Mouse (Mus musculus) midbrain, embryonic 14.5 days (tissue): ENCODE results near the gene Lcp1. TPM values are rescaled to one million over a fixed set of nuclear protein-coding genes. Genes with fewer than 3 reads are reported as not detected.

ENCODE experiments used
- ATAC-seq: fragments of 200-750 bp; cut with Nextera tagmentation; 2 replicates; pipeline ENCODE4 v1.8.0; 2017; ENCODE audit warnings: moderate number of reproducible peaks, moderate library complexity; ENCODE audit not compliant: low FRiP score, low TSS enrichment
- DNase-seq: peaks from one replicate; pipeline ENCODE4 v3.0.0-alpha.2; 2015
- H3K27ac ChIP-seq: fragments of 300-500 bp; sonication (generic); replicated peaks from 2 replicates; pipeline ENCODE4 v1.5.1; 2014; ENCODE audit warnings: mild to moderate bottlenecking, low read depth, low read length, moderate library complexity
- H3K27me3 ChIP-seq: fragments of 300-500 bp; sonication (generic); 2 replicates; pipeline ENCODE4 v1.6.1; 2014; ENCODE audit warnings: low read length, control low read depth, mixed read lengths; ENCODE audit not compliant: control insufficient read depth, insufficient read depth
- H3K36me3 ChIP-seq: fragments of 300-500 bp; sonication (generic); 2 replicates; pipeline ENCODE4 v1.6.1; 2014; ENCODE audit warnings: low read length, control low read depth; ENCODE audit not compliant: control insufficient read depth, insufficient read depth
- H3K4me1 ChIP-seq: fragments of 300-500 bp; sonication (generic); 2 replicates; pipeline ENCODE4 v1.6.1; 2014; ENCODE audit warnings: mild to moderate bottlenecking, antibody characterized with exemption, low read length, control low read depth; ENCODE audit not compliant: control insufficient read depth, insufficient read depth
- H3K4me2 ChIP-seq: fragments of 300-500 bp; sonication (generic); 2 replicates; pipeline ENCODE4 v1.6.1; 2014; ENCODE audit warnings: mild to moderate bottlenecking, low read length, moderate library complexity
- H3K4me3 ChIP-seq: fragments of 300-500 bp; sonication (generic); replicated peaks from 2 replicates; pipeline ENCODE4 v1.5.1; 2014; ENCODE audit warnings: low read depth, low read length
- H3K9ac ChIP-seq: fragments of 300-500 bp; sonication (generic); replicated peaks from 2 replicates; pipeline ENCODE4 v1.6.1; 2014; ENCODE audit warnings: mild to moderate bottlenecking, low read length, moderate library complexity
- H3K9me3 ChIP-seq: fragments of 300-500 bp; sonication (generic); 2 replicates; pipeline ENCODE4 v1.6.1; 2016; ENCODE audit warnings: low read length, control low read depth, mixed read lengths; ENCODE audit not compliant: control insufficient read depth
- WGBS: fragments of 180-500 bp; shearing (Covaris S2); extraction: QIAGEN DNeasy Blood & Tissue Kit; methylation state at CpG from one replicate; pipeline ENCODE4 v1.1.7; 2014; 5-methylcytosine and 5-hydroxymethylcytosine counted together
- polyA plus RNA-seq: library from polyadenylated mRNA; unstranded; fragments of >200 nt; fragmentation: Nextera tagmentation; extraction: Ambion mirVana; gene quantifications from 2 replicates; pipeline ENCODE4 v1.2.1, GENCODE M21; 2014

The Lcp1 gene
- polyA plus RNA-seq, 1 experiment from 2014 or later: 19.0 TPM

DNA sequence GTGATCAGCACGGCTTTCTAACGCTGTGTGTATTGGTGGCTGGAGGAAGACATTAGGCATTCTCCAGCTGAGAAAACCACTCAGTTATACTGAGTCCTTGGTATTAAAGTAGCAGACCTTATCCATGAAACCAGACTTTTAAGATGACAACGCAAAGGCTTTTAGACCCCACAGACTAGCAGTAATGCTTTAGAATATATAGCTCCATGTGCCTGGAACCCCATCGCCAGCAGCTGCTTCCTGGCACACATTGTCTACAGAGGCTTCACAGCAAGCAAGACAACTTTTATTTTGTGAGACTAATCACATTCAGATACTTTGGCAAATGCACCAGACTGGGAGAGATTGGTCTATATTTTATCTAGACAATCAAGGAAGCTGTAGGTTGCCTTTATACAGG, 75.4 kb downstream of the Lcp1 start:
- ATAC-seq (no peak), DNase-seq (no peak)
- peaks cover 4% of the 10 kb centered on the region; the same call in 1 of the 2 replicates for H3K9me3 ChIP-seq
- H3K36me3 ChIP-seq: no peaks in the 10 kb centered on the region
- H3K4me3 ChIP-seq: no peak overlapping the region
- no peaks in the 10 kb centered on the region for H3K27me3 ChIP-seq
- H3K9ac ChIP-seq: no peak overlapping the region
- 95% methylated on average over 4 of the region's 4 CpGs for WGBS
- no peak overlapping the region for H3K4me2 ChIP-seq
- H3K27ac ChIP-seq: no peak overlapping the region
- H3K4me1 ChIP-seq: no peaks in the 10 kb centered on the region

DNA sequence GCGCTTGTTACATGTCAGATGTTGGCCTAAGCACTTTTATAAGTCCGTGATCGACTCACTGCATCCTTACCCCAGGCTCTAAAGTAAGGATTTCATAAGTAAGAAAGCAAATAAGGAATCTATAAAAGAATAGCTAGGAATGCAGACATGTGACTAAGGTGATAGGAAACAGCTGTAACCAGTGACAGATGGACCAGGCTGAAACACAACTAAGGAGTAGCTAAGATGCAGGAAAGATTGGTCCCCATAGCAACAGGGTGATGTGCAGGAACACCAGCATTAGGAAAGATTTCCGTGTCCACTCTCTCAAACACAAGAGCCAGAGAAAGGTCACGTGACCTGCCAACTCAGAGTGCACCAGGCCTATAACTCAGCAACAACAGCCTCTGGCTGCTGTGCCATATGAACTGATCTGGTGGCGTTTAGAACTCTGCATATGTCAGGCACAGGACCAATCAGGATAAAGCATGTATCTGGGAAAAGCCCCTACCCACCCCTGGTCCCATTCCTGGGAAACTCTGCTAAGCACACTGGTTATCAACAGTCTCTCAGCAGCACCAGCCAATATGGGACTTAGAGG, 77.8 kb downstream of the Lcp1 start:
- ATAC-seq (no peak), DNase-seq (no peak)
- no peaks in the 10 kb centered on the region for H3K9me3 ChIP-seq
- 70% methylated on average over 6 of the region's 6 CpGs for WGBS
- no peaks in the 10 kb centered on the region for H3K36me3 ChIP-seq
- H3K27ac ChIP-seq: no peak overlapping the region
- no peak overlapping the region for H3K4me2 ChIP-seq
- H3K9ac ChIP-seq: no peak overlapping the region
- H3K27me3 ChIP-seq: no peaks in the 10 kb centered on the region
- no peak overlapping the region for H3K4me3 ChIP-seq
- H3K4me1 ChIP-seq: no peaks in the 10 kb centered on the region

DNA sequence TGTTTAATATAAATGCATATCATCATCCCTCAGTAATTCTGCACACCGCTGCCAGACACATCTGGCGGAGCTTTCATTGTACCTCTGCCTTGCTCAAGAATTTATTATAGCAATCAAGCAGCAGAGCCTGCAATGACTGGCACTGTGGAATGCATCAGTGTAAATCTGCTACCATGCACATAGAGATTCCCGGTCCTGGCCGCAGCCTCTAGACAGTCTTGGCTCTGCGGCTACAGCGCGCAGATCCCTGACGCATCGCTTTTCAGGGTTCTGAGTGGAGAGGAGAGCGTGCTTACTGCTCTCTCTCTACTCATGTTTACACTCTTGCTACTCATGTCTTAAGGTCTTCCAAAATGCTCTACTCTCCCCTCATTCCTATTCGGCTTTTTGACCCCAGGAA, 82.9 kb downstream of the Lcp1 start:
- Histone ChIP-seq H3K4me1 (no peaks in the 10 kb centered on the region), H3K9me3 (no peaks in the 10 kb centered on the region), H3K27me3 (no peaks in the 10 kb centered on the region), H3K9ac (no peak overlapping the region; the same call in 1 of the 2 replicates), H3K4me2 (no peak overlapping the region), H3K4me3 (no peak overlapping the region), H3K27ac (no peak overlapping the region), H3K36me3 (no peaks in the 10 kb centered on the region)
- DNase-seq (peak; percentile 22), ATAC-seq (no peak)
- WGBS: 80% methylated on average over 11 of the region's 11 CpGs

DNA sequence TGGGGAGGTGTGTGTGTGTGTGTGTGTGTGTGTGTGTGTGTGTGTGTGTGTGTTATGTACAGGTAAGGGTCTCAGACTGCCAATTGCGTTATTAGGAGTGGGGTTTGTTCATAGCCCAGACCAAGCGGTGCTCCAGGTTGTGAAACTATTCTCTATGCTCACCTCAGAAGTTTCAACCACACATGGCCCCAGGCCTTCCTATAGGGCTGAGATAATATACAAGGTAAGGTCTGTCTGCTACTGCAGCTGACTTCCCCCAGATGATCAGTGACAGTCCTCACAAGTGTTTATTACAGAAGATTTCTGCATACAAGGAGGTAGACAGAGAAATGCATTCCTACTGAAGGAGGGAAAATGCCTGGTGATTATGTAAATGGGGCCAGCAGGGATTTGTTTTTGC, 87.9 kb downstream of the Lcp1 start:
- Histone ChIP-seq H3K27me3 (no peaks in the 10 kb centered on the region), H3K9ac (no peak overlapping the region), H3K27ac (0 out of 2 replicates have a peak overlapping the region, but pooled peaks have one; percentile 49), H3K4me1 (0 out of 2 replicates have a peak, but pooled peaks cover 5% of the 10 kb centered on the region), H3K9me3 (no peaks in the 10 kb centered on the region), H3K4me3 (no peak overlapping the region), H3K4me2 (no peak overlapping the region), H3K36me3 (no peaks in the 10 kb centered on the region)
- ATAC-seq (no peak), DNase-seq (no peak)
- WGBS: 92% methylated on average over 2 of the region's 2 CpGs

DNA sequence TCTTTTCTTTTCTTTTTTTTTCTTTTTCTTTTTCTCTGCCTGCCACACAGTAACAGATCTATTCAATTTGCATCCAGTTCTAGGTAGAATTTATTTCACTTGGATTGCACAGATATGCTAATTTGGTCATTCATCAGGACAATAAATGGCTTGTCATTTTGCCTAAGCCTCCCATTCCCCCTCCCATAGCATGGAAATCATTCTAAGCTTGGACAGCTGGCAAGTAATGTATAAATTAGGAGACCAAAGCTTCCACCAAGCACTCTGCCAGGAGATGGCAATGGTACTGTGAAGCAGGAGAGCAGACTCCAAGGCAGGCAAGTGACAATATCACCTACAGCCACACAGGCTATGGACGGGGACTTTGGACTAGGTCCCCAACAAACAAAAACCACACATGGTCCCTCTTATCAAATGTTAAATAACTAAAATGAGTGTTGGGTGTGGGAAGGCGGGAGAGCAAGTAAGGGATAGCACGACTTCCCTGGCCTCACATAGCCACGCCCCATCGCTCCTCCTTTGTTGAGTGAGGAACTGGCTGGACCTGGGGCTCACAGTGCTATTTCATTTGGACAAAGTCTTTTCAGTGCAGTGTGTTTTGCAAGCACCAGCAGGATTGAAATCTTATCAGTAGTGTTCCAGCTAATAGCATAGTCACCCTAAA, 88.5 kb downstream of the Lcp1 start:
- Histone ChIP-seq H3K4me1 (0 out of 2 replicates have a peak, but pooled peaks cover 5% of the 10 kb centered on the region), H3K9me3 (no peaks in the 10 kb centered on the region), H3K4me2 (no peak overlapping the region), H3K36me3 (no peaks in the 10 kb centered on the region), H3K27me3 (no peaks in the 10 kb centered on the region), H3K27ac (0 out of 2 replicates have a peak overlapping the region, but pooled peaks have one; percentile 49), H3K9ac (no peak overlapping the region), H3K4me3 (no peak overlapping the region)
- peak; percentile 64; the same call in 1 of the 2 replicates for ATAC-seq
- peak; percentile 59 for DNase-seq
- 59% methylated on average over 5 of the region's 5 CpGs for WGBS

DNA sequence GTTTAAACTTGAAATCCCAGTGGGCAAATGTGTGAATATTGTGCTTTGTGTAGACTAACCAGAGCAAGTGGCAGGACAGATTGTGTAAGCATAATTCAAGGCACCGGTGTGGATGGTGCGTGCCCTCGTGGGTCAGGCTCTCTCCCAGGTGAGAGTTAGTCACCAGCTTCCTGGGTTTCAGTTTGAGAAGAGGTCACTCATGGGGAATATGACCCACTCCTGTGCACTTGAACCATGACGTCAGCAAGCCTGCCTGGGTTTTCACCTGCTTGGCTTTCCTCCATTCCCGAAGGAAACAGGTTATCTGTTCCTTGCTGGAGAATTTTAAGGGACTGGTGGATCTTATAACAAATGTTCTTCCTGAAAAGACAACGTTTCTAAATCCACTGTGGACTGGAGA, 91.5 kb downstream of the Lcp1 start:
- H3K4me3 ChIP-seq: no peak overlapping the region
- no peak for ATAC-seq
- H3K27ac ChIP-seq: no peak overlapping the region
- WGBS: 86% methylated on average over 6 of the region's 6 CpGs
- H3K4me2 ChIP-seq: no peak overlapping the region
- no peaks in the 10 kb centered on the region for H3K27me3 ChIP-seq
- H3K36me3 ChIP-seq: no peaks in the 10 kb centered on the region
- H3K4me1 ChIP-seq: peaks cover 9% of the 10 kb centered on the region; the same call in 1 of the 2 replicates
- no peak for DNase-seq
- H3K9ac ChIP-seq: no peak overlapping the region
- no peaks in the 10 kb centered on the region for H3K9me3 ChIP-seq

DNA sequence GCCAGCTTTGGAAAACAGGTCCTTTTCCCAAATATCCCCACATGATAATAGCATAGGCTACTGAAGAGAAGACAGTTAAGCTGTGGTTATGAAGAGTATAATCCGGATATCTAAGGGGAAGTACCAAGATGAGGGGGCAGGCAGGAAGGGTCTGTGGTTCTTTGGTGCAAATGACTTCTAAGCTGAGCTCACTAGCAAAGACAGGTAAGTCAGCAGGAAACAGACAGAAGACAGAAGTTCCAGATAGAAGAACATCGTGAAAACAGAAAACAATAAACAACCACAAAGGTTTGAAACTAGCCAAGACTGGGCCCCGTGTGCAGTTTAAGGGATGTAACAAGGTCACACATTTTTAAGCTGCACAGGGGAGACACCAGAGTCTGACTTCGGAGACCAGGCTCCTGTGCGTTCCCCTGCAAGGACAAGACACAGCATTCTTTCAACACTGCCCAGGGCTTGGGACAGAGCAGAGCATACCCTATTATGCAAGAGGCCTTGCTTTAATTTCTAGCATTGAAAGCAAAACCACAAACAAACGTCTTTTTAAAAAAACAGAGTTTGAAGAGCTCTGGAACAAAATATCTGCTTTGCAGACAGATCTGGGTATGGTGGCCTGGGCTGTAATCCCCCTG, 96.7 kb downstream of the Lcp1 start:
- WGBS: 81% methylated on average over 6 of the region's 6 CpGs
- no peak for ATAC-seq
- peaks cover 4% of the 10 kb centered on the region; the same call in 1 of the 2 replicates for H3K4me1 ChIP-seq

DNA sequence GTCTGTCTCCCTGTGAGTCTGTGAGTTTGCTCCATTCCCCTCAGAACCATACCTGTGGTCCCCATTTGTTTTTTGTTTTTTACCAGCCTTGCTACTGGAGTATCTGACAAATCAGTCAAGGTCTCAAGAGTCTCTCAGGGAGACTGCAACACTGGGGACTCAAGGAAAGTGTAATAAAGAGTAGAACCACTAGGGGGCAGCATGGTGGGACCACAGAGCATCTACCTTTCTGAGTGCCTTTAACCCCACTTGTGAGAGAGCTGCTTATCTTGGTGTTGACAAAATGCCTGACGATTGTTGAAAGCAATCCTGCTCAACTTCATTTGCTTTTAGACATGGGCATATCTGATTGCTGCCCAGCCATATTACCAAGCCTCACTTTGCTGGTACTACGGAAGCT, 98.9 kb downstream of the Lcp1 start:
- 67% methylated on average over 2 of the region's 2 CpGs for WGBS
- no peak overlapping the region for H3K4me3 ChIP-seq
- H3K9ac ChIP-seq: no peak overlapping the region
- H3K4me1 ChIP-seq: peaks cover 4% of the 10 kb centered on the region; the same call in 1 of the 2 replicates
- DNase-seq: peak; percentile 57
- no peak for ATAC-seq
- H3K4me2 ChIP-seq: no peak overlapping the region
- H3K36me3 ChIP-seq: no peaks in the 10 kb centered on the region
- no peak overlapping the region for H3K27ac ChIP-seq
- no peaks in the 10 kb centered on the region for H3K27me3 ChIP-seq
- no peaks in the 10 kb centered on the region for H3K9me3 ChIP-seq

More for the DNA sequence above, 96.7 kb downstream of the Lcp1 start:
- H3K9me3 ChIP-seq: no peaks in the 10 kb centered on the region
- no peak for DNase-seq
- no peaks in the 10 kb centered on the region for H3K36me3 ChIP-seq
- no peak overlapping the region for H3K27ac ChIP-seq
- no peak overlapping the region for H3K4me2 ChIP-seq
- no peaks in the 10 kb centered on the region for H3K27me3 ChIP-seq
- no peak overlapping the region for H3K9ac ChIP-seq
- H3K4me3 ChIP-seq: no peak overlapping the region
